Mouse (Mus musculus) embryonic facial prominence, embryonic 14.5 days (tissue): ENCODE data around the gene Tmem259. TPM values are rescaled to one million over a fixed set of nuclear protein-coding genes. Genes with fewer than 3 reads are reported as not detected.

Experiments used
- ATAC-seq: fragments of 200-750 bp; cut with Nextera tagmentation; 2 replicates; pipeline ENCODE4 v1.8.0; 2017; ENCODE audit warnings: low read depth, moderate number of reproducible peaks, moderate TSS enrichment
- DNase-seq: peaks from one replicate; pipeline ENCODE4 v3.0.0-alpha.2; 2015; ENCODE audit warnings: low spot score
- H3K27ac ChIP-seq: fragments of 300-500 bp; sonication (generic); replicated peaks from 2 replicates; pipeline ENCODE4 v1.5.1; 2014; ENCODE audit warnings: low read depth, mild to moderate bottlenecking, low read length, moderate library complexity
- H3K27me3 ChIP-seq: fragments of 300-500 bp; sonication (generic); replicated peaks from 2 replicates; pipeline ENCODE4 v1.6.1; 2014; ENCODE audit warnings: low read length; ENCODE audit not compliant: control insufficient read depth, insufficient read depth
- H3K36me3 ChIP-seq: fragments of 300-500 bp; sonication (generic); 2 replicates; pipeline ENCODE4 v1.6.1; 2014; ENCODE audit warnings: low read length, mixed read lengths; ENCODE audit not compliant: control insufficient read depth, insufficient read depth
- H3K4me1 ChIP-seq: fragments of 300-500 bp; sonication (generic); 2 replicates; pipeline ENCODE4 v1.6.1; 2014; ENCODE audit warnings: antibody characterized with exemption, low read length; ENCODE audit not compliant: control insufficient read depth, insufficient read depth
- H3K4me2 ChIP-seq: fragments of 300-500 bp; sonication (generic); 2 replicates; pipeline ENCODE4 v1.6.1; 2014; ENCODE audit warnings: low read depth, mild to moderate bottlenecking, low read length, moderate library complexity, mixed read lengths
- H3K4me3 ChIP-seq: fragments of 300-500 bp; sonication (generic); 2 replicates; pipeline ENCODE4 v1.5.1; 2014; ENCODE audit warnings: low read depth, mild to moderate bottlenecking, low read length
- H3K9ac ChIP-seq: fragments of 300-500 bp; sonication (generic); 2 replicates; pipeline ENCODE4 v1.6.1; 2014; ENCODE audit warnings: low read depth, mild to moderate bottlenecking, low read length, moderate library complexity, mixed read lengths
- H3K9me3 ChIP-seq: fragments of 300-500 bp; sonication (generic); 2 replicates; pipeline ENCODE4 v1.6.1; 2016; ENCODE audit warnings: low read length; ENCODE audit not compliant: control insufficient read depth
- WGBS: fragments of 180-500 bp; shearing (Covaris S2); extraction: QIAGEN DNeasy Blood & Tissue Kit; methylation state at CpG from one replicate; pipeline ENCODE4 v1.1.7; 2014; 5-methylcytosine and 5-hydroxymethylcytosine counted together
- polyA plus RNA-seq: library from polyadenylated mRNA; unstranded; fragments of >200 nt; fragmentation: Nextera tagmentation; extraction: Ambion mirVana; gene quantifications from 2 replicates; pipeline ENCODE4 v1.2.1, GENCODE M21; 2014

The Tmem259 gene
- polyA plus RNA-seq, 1 experiment from 2014 or later: 22.3 TPM

DNA sequence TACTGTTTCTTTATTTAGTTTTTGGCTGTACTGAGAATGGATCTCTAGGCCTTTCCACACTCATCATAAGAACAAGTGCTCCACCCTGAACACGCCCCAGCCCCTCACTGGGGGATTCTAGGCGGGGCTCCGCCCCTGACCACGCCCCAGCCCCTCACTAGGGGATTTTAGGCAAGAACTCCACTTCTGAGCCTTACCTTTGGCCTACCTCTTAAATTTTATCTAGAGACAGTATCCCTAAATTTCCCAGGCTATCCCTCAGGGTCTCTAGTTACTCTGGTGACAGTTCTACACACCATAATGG is 40.9 kb upstream of the Tmem259 start:
- WGBS: 45% methylated on average over 4 of the region's 4 CpGs
- Histone ChIP-seq H3K4me3 (no peak overlapping the region), H3K4me2 (no peak overlapping the region), H3K9ac (no peak overlapping the region), H3K9me3 (no peaks in the 10 kb centered on the region), H3K27me3 (no peaks in the 10 kb centered on the region), H3K4me1 (no peaks in the 10 kb centered on the region), H3K36me3 (no peaks in the 10 kb centered on the region), H3K27ac (no peak overlapping the region)
- ATAC-seq: no peak
- no peak for DNase-seq

DNA sequence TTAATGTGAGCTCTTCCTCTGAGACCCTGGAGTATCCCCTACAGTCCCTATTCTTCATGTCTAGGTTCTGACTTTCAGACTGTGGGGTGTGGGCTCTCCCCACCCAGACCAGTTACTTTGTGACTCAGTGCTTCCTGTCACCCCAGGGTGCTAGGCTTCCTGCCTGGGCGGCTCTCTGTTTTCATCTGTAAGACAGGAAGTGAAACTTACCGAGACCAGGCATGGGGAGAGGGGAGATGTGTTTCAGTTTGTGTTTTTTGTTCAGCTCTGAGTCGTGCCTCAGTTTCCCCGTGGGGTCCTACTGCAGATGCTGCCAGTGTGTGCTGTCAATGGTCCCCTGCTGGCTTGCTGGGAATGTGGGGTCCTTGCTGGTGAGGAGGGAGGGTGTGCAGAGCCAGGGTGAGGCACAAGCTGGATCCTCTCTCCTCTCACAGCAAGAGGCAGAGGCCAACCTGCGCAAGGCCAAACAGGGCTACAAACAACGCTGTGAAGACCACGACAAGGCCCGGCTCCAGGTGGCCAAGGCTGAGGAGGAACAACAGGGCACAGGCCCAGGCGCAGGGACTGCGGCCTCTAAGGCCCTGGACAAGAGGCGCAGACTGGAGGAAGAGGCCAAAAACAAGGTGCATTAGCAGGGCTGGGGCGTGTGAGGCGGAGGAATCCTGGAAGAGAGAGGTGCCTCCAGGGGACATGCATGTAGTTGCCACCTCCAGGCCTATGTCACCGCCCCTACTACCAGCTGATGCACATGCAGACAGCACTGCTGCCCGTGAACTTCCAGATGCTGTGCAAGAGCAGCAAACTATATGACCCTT is 40.3 kb upstream of the Tmem259 start:
- DNase-seq: no peak
- no peak overlapping the region for H3K9ac ChIP-seq

DNA sequence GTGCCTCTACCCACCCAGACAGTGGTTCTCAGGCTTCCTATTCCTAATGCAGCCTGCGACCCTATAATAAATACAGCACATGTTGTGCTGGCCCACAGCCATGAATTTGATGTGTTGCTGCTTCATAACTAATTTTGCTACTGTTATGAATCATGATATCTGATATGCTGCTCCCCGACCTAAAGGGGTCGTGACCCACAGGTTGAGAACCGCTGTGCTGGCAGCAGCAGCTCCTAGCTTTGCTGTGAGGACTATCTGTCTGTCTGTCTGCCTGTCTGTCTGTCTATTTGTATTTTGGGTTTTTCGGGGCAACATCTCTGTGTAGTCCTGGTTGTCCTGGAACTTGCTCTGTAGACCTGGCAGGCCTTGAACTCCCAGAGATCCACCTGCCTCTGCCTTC is 39.6 kb upstream of the Tmem259 start:
- Histone ChIP-seq H3K36me3 (no peaks in the 10 kb centered on the region), H3K27ac (no peak overlapping the region), H3K4me2 (no peak overlapping the region), H3K9ac (no peak overlapping the region), H3K4me3 (no peak overlapping the region), H3K27me3 (no peaks in the 10 kb centered on the region), H3K9me3 (no peaks in the 10 kb centered on the region), H3K4me1 (0 out of 2 replicates have a peak, but pooled peaks cover 9% of the 10 kb centered on the region)
- DNase-seq: no peak
- WGBS: 81% methylated on average over 5 of the region's 5 CpGs
- no peak for ATAC-seq

More for the DNA sequence above, 40.3 kb upstream of the Tmem259 start:
- Histone ChIP-seq H3K4me1 (0 out of 2 replicates have a peak, but pooled peaks cover 3% of the 10 kb centered on the region), H3K36me3 (no peaks in the 10 kb centered on the region), H3K9me3 (no peaks in the 10 kb centered on the region), H3K27ac (no peak overlapping the region), H3K4me2 (no peak overlapping the region), H3K27me3 (no peaks in the 10 kb centered on the region), H3K4me3 (no peak overlapping the region)
- 74% methylated on average over 15 of the region's 15 CpGs for WGBS
- no peak for ATAC-seq

DNA sequence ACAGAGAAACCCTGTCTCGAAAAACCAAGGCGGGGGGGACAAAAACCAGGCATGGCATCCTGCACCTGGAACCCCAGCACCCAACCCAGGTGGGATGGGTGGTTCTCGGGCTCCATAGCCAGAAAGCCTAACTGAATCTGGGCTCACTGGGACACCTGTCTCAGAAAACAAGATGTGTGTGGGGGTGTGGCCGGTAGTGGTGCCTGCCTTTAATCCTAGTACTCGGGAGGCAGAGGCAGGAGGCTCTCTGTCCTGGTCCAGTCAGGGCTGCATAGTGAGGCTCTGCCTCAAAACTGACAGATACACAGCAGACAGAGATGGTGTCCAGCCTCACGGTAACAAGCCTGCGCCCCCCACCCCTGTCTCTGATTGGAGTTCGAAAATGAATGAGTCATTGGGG is 38.7 kb upstream of the Tmem259 start:
- Histone ChIP-seq H3K9ac (no peak overlapping the region), H3K4me3 (no peak overlapping the region), H3K4me1 (0 out of 2 replicates have a peak, but pooled peaks cover 9% of the 10 kb centered on the region), H3K4me2 (no peak overlapping the region), H3K27ac (no peak overlapping the region), H3K9me3 (no peaks in the 10 kb centered on the region), H3K36me3 (no peaks in the 10 kb centered on the region), H3K27me3 (no peaks in the 10 kb centered on the region)
- 94% methylated on average over 8 of the region's 8 CpGs for WGBS
- DNase-seq (no peak), ATAC-seq (no peak)

DNA sequence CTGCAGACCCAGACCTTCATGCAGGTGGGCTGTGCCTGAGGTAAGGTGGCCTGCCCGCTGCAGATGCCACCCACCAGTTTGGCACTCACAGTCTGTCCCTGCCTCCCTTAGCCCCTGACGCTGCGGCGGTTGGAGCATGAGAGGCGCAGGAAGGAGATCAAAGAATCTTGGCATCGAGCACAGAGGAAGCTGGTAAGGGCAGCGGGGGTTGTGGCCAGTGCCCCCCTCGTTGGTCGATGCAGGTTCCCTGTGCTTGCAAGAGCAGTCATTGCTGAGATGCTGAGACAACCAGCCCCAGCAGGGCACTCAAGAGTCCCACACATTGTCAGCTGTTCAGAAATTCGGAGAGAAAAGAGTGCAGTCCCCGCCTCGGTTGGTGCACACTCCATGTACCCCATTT is 38.0 kb upstream of the Tmem259 start:
- Histone ChIP-seq H3K4me2 (no peak overlapping the region), H3K9me3 (no peaks in the 10 kb centered on the region), H3K27ac (no peak overlapping the region), H3K4me1 (0 out of 2 replicates have a peak, but pooled peaks cover 9% of the 10 kb centered on the region), H3K9ac (no peak overlapping the region), H3K4me3 (no peak overlapping the region), H3K36me3 (no peaks in the 10 kb centered on the region), H3K27me3 (no peaks in the 10 kb centered on the region)
- ATAC-seq (no peak), DNase-seq (no peak)
- WGBS: 93% methylated on average over 12 of the region's 12 CpGs

DNA sequence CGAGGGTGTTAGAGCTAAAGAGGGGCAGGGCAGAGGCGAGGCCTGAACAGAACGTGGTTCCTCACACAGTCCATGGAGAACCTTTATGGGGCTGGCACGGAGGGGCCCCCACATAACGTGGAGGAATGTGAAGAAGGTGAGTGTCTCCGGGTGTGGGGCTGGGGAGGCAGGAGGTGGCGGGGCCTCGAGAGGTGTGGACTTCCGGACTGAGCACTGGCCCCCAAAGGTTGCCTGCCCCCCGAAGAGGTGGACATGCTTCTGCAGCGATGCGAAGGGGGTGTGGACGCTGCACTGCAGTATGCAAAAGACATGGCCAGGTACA is 37.2 kb upstream of the Tmem259 start:
- DNase-seq (no peak), ATAC-seq (no peak)
- Histone ChIP-seq H3K9me3 (no peaks in the 10 kb centered on the region), H3K27me3 (no peaks in the 10 kb centered on the region), H3K27ac (no peak overlapping the region), H3K4me3 (no peak overlapping the region), H3K4me1 (0 out of 2 replicates have a peak, but pooled peaks cover 9% of the 10 kb centered on the region), H3K4me2 (no peak overlapping the region), H3K9ac (no peak overlapping the region), H3K36me3 (no peaks in the 10 kb centered on the region)
- WGBS: 87% methylated on average over 13 of the region's 13 CpGs

DNA sequence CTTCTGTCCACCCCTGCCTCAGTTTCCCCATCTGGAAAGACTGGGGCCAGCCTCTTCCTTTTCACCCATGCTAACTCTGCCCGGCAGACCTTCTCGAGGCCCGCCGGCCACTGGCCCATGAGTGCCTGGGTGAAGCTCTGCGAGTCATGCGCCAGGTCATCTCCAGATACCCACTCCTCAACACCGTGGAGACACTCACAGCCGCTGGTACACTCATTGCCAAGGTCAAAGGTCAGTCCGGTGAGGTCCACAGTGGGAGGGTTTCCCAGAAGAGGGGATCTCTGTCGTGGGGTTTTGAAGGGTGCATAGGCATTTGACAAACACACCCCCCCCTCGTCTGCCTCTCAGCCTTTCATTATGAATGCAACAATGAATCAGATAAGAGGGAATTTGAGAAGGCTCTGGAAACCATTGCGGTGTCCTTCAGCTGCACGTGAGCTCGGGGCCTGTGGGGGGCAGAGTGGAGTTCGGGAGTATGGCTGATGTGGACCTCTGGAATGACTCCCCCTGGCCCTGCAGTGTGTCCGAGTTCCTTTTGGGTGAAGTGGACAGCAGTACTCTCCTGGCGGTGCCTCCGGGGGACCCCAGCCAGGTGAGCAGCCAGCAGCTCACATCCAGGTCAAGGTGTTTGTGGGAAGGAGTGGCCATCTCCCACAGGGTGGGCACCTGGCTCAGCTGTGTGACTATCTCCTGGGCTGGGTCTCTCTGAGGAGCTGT is 36.6 kb upstream of the Tmem259 start:
- Histone ChIP-seq H3K9me3 (no peaks in the 10 kb centered on the region), H3K27ac (no peak overlapping the region), H3K4me1 (0 out of 2 replicates have a peak, but pooled peaks cover 9% of the 10 kb centered on the region), H3K36me3 (no peaks in the 10 kb centered on the region), H3K4me3 (no peak overlapping the region), H3K27me3 (peaks cover 5% of the 10 kb centered on the region; the same call in 1 of the 2 replicates), H3K9ac (no peak overlapping the region), H3K4me2 (peak overlapping the region; percentile 46; the same call in 1 of the 2 replicates)
- no peak for DNase-seq
- 78% methylated on average over 18 of the region's 18 CpGs for WGBS
- no peak for ATAC-seq

DNA sequence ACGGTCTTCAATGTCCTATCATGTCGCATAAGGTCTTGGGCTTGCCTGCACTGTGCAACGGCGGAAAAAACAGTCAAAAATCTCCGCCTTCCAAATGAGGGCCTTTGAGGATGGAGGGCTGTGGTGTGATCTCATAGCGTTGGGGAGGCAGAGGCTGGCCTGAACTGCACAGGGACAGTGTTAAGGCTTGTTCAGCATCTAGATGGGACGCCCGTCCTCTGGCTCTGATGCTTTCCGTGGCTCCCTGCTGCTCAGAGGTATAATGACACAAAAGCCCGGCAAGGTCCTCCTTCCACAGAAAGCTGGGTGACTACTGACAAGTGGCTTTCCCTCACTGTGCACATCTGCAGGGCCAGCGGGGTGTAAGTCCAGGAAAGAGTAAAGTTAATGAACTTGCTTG is 36.1 kb upstream of the Tmem259 start:
- no peak for ATAC-seq
- Histone ChIP-seq H3K4me2 (peak overlapping the region; percentile 46; the same call in 1 of the 2 replicates), H3K36me3 (no peaks in the 10 kb centered on the region), H3K27ac (no peak overlapping the region), H3K4me1 (0 out of 2 replicates have a peak, but pooled peaks cover 9% of the 10 kb centered on the region), H3K9me3 (no peaks in the 10 kb centered on the region), H3K4me3 (no peak overlapping the region; the same call in 1 of the 2 replicates), H3K27me3 (peaks cover 11% of the 10 kb centered on the region; the same call in 1 of the 2 replicates), H3K9ac (peak overlapping the region; percentile 45; the same call in 1 of the 2 replicates)
- DNase-seq: no peak
- WGBS: 22% methylated on average over 11 of the region's 11 CpGs
